Mouse (Mus musculus): Measurements from ENCODE around the gene Nol3. TPM values are rescaled to one million over a fixed set of nuclear protein-coding genes. Genes with fewer than 3 reads are reported as not detected.

Nol3 gene
- total RNA-seq, 2 experiments from 2014 or later, result not detected

- no peak for ATAC-seq (replicated peaks; ENCODE audit: low FRiP score, low TSS enrichment, poor library complexity, severe bottlenecking)
Observed at GRCm38 (mm10) chr8:105260371-105261099, 15.4 kb upstream of the Nol3 start.

- ATAC-seq (replicated peaks; ENCODE audit: low FRiP score, low TSS enrichment, poor library complexity, severe bottlenecking), result no peak
Observed at GRCm38 (mm10) chr8:105261326-105261980, 14.5 kb upstream of the Nol3 start.

DNA sequence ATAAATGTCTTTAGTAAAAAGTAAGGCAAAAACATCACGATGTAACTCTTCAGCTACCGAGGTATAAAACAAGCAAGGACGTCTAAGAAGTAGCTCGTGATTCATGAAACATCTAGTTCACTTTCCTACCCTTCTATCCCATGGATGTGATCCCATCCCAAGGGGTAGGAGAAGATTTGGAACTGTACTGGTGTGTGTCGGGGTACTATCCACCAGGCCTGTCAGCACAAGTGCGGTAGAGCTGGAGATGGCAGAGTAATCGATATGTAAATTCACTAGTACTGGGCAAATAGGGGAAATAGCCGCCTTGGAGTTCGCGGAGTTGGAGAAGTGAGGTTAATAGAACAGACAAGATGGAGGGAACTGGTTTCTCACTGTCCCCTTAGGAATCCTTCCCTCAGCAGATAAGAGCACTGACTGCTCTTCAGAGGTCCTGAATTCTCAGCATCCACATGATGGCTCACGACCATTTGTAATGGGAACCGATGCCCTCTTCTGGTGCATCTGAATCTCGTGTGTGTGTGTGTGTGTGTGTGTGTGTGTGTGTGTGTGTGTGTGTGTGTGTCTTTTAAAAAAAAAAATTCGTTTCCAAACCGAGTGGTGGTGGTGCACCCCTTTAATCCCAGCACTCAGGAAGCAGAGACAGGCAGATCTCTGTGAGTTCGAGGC lies 12.6 kb upstream of the Nol3 start:
- no peak for ATAC-seq (replicated peaks; ENCODE audit: low FRiP score, low TSS enrichment, poor library complexity, severe bottlenecking)

DNA sequence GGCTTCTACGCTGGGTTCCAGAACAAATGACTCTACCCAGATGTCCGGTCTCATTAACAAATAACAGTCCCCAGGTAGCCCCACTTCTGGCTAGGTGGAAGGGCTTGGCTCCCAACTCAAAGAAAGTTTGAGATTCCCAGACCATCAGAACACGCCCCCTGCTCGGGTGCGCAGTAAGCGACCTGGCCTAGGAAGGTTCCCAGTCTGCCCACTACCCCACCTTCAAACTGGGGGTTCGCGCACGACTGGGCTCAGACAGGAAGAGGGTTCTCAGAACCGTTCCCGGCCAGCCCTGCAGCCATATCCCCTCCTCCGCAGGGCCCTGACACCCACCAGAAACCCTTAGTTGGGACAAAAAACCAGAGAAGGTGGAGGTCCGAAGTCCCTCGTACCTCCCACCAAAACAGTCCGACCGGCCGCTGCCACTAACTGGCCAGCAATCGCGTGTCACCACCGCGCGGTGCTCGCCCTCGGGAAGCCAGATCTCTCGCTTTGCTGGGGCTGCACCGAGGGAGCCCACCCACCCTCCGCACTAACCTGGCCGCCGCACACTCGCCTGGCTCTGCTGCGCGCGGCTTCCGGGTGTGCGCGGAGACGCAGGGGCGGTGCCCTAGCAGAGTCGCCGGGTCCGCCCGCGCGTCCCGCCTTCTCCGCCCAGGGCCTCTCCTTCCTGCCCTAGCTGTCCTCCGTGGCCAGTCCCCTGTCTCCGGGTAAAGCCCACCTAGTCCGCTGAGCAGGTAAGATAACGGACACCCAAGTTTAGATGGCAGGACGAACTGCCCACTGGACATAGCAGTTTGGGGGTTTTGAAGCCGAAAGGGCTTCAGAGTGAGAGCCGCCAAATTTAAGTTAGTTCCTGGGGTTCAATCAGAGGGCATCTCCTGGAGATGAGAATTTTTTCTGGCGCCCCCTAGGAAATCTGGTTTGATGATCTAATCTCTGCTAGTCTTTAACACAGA lies 11.6 kb upstream of the Nol3 start, which contains the start of the genes Tradd and Fbxl8:
Gene Tradd (minus strand): TSS at position 586 of the 959 bp plus-strand sequence.
Gene Fbxl8 (plus strand): TSS at position 625 of the 959 bp plus-strand sequence.
- peak; percentile 77 for ATAC-seq (replicated peaks; ENCODE audit: low FRiP score, low TSS enrichment, poor library complexity, severe bottlenecking)

- peak; percentile 66 for ATAC-seq (replicated peaks; ENCODE audit: low FRiP score, low TSS enrichment, poor library complexity, severe bottlenecking)
Observed at GRCm38 (mm10) chr8:105265128-105265527, 10.8 kb upstream of the Nol3 start.

GRCm38 (mm10) chr8:105266775-105267174 lies 9.2 kb upstream of the Nol3 start:
- no peak for ATAC-seq (replicated peaks; ENCODE audit: low FRiP score, low TSS enrichment, poor library complexity, severe bottlenecking)

DNA sequence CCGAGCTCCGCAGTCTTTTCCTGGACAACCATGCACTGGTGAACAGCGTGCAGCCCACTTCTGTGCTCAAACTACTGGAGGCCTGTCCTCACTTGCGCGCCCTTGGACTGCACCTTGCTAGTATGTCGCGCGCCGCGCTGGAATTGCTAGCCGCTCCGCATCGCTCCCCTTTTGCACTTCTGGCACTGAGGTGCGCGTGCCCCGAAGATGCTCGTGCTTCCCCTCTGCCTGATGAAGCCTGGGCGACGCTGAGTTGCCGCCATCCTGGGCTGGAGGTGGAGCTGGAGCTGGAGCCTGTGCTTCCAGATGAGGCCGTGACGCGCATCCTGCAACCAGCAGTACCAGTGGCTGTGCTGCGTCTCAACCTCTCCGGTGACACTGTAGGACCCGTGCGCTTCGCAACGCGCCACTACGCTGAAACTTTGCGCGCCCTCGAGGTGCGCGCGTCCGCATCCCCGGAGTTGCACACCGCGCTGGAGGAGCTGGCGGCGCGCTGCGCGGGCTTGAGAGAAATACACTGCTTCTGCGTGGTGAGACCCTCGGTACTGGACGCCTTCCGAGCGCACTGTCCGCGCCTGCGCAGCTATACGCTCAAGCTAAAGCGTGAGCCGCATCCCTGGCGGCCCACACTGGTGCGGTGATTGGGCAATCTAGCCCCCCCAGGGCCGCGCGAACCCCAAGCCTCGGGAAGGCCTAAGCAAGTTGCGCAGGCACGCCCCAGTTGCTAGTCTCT lies 7.4 kb upstream of the Nol3 start:
- no peak for ATAC-seq (replicated peaks; ENCODE audit: low FRiP score, low TSS enrichment, poor library complexity, severe bottlenecking)

DNA sequence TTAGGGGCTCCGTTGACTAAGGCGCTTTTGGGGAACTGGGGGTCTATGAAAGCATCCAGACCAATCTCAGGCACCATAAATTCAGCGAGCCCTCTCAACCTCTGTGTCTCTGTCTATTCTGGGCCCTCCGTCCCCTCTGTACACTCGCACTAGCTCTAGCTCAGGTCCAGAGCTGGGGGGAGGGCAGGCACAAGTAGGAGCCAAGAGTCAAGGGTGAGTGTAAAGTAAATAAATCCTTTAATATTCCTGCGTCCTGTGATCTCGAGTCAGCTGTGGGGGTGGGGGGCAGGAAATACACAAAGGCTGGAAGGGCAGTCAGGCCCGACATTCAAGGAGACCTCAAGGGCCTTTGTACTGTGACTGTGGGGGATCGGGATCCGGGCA lies 6.9 kb upstream of the Nol3 start:
- ATAC-seq (replicated peaks; ENCODE audit: low FRiP score, low TSS enrichment, poor library complexity, severe bottlenecking), result no peak

- 0 out of 2 replicates have a peak, but pooled peaks have one; percentile 15 for ATAC-seq (replicated peaks; ENCODE audit: low FRiP score, low TSS enrichment, poor library complexity, severe bottlenecking)
Observed at GRCm38 (mm10) chr8:105269461-105269947, 6.4 kb upstream of the Nol3 start, which contains the start of gene Hsf4. Gene Hsf4 (plus strand): TSS chr8:105269801.

DNA sequence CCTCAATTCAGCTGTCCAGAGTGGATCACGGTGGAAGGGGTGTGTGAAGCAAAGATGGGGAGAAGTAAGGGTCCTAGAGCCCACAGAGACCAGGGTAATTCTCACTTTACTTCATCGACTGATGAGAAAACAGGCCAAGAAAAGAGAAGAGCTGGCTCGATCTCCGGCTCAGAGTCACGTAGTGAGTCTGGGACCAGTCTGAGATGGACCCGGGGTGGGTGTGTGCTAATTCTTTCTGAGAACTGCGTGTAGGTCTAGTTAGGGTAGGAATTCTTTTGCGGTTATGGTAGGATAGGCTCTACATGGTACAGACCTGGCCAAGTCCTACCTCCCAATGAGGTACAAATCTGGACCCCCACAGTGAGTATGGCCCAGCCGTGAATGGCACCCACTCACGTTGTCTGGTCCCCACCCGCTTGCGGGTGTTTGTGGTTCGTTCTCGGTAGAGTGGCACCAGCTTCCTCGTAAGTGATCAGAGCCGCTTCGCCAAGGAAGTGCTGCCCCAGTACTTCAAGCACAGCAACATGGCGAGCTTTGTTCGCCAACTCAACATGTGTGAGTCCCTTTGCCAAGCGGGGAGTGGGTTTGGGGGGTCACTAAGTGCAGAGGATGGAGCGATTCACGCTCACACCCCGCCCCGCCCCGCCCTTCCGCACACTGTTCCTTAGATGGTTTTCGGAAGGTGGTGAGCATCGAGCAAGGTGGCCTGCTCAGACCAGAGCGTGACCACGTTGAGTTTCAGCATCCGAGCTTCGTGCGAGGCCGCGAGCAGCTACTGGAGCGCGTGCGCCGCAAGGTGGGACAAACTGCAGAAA lies 5.6 kb upstream of the Nol3 start:
- no peak for ATAC-seq (replicated peaks; ENCODE audit: low FRiP score, low TSS enrichment, poor library complexity, severe bottlenecking)

DNA sequence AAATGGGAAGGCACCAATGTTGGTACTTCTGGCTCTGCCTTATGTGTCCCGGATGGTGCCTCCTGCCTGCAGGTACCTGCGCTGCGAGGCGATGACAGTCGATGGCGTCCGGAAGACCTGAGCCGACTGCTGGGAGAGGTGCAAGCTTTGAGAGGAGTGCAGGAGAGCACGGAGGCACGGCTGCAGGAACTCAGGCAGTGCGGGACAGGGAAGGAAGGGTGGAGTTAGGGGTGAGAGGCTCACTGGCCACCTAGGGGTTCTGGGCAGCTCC lies 5.1 kb upstream of the Nol3 start:
- ATAC-seq (replicated peaks; ENCODE audit: low FRiP score, low TSS enrichment, poor library complexity, severe bottlenecking), result no peak

DNA sequence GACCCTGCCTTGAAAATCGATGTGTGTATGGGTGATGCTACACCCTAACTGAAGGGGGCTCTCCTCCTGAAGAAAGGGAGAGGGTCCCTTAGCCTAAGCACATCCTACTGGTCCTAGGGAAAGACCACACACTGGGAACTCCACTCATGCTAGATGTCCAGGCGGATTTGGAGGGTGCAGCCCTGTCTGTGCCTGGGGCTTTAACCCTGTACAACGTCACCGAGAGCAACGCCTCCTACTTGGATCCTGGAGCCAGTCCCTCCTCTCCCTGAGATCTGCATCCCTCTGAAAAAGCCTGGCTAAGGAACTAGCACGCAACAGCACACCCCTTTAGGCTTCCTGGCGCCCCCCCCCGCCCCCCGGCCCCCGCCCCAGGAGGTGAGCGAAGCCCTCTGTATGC lies 553 bp upstream of the Nol3 start:
- no peak for ATAC-seq (replicated peaks; ENCODE audit: low FRiP score, low TSS enrichment, poor library complexity, severe bottlenecking)

- ATAC-seq (replicated peaks; ENCODE audit: low FRiP score, low TSS enrichment, poor library complexity, severe bottlenecking), result peak; percentile 58
Observed at GRCm38 (mm10) chr8:105276292-105277120, 566 bp downstream of the Nol3 start.

GRCm38 (mm10) chr8:105278911-105279334 lies 3.0 kb downstream of the Nol3 start:
- ATAC-seq (replicated peaks; ENCODE audit: low FRiP score, low TSS enrichment, poor library complexity, severe bottlenecking), result peak; percentile 83

DNA sequence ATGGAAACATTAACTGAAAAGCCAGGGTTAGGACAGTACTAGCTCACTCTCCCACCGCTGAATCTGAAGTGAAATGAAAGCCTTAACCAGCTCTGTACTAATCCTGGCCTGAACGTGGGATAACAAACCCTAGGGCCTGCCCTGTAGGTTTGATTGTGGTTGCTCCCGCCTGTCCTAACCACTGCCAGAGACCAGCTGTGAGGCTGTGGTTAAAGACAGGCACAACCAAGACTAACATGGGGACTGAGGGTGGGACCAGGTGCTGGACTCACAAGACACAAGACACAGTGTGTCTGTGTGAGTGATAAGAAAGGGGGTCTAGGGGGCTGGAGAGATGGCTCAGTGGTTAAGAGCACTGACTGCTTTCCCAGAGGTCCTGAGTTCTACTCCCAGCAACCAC lies 4.6 kb downstream of the Nol3 start:
- no peak for ATAC-seq (replicated peaks; ENCODE audit: low FRiP score, low TSS enrichment, poor library complexity, severe bottlenecking)

- ATAC-seq (replicated peaks; ENCODE audit: low FRiP score, low TSS enrichment, poor library complexity, severe bottlenecking), result no peak
Observed at GRCm38 (mm10) chr8:105281821-105282220, 5.9 kb downstream of the Nol3 start.

DNA sequence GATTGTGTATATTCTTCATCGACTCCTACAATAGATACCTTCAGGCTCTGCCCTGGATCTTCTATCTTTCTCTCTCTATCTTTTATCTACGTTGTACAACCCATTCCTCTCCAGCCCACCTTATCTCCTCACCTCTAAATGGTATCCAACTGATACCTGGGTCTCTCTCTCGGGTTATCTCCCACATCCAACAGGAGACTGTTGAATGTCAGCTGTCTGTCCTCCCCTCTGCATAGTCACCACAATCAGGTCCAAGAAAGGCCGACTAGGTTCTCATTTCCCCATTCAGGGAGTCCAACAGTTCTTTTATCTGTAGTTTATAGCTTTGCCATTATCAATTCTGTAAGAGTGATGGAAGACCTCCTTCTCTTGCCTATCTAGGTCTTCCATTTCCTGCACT lies 6.3 kb downstream of the Nol3 start:
- no peak for ATAC-seq (replicated peaks; ENCODE audit: low FRiP score, low TSS enrichment, poor library complexity, severe bottlenecking)
